Mouse (Mus musculus) forebrain, embryonic 14.5 days (tissue): Measurements from ENCODE around the gene Mybph. TPM values are rescaled to one million over a fixed set of nuclear protein-coding genes. Genes with fewer than 3 reads are reported as not detected.
A peak's percentile ranks its signal among the peaks of the same experiment; 100 is the strongest.
"Not testable (repeated sequence)": the region's sequence is repeated elsewhere in the genome, so short reads cannot be mapped to it uniquely, and the experiment has no call there.

Source experiments
- ATAC-seq: fragments of 200-750 bp; cut with Nextera tagmentation; 2 replicates; pipeline ENCODE4 v1.8.0; 2017; ENCODE audit warnings: mild to moderate bottlenecking, moderate library complexity
- DNase-seq: peaks from one replicate; pipeline ENCODE4 v3.0.0-alpha.2; 2015; ENCODE audit warnings: low spot score
- H3K27ac ChIP-seq: fragments of 300-500 bp; sonication (generic); 2 replicates; pipeline ENCODE4 v1.5.1; 2014; ENCODE audit warnings: low read depth, mild to moderate bottlenecking, control low read depth, low read length, moderate library complexity
- H3K27me3 ChIP-seq: fragments of 300-500 bp; sonication (generic); replicated peaks from 2 replicates; pipeline ENCODE4 v1.6.1; 2014; ENCODE audit warnings: low read length, control low read depth, mixed read lengths; ENCODE audit not compliant: control insufficient read depth, insufficient read depth
- H3K36me3 ChIP-seq: fragments of 300-500 bp; sonication (generic); 2 replicates; pipeline ENCODE4 v1.6.1; 2014; ENCODE audit warnings: low read length, control low read depth; ENCODE audit not compliant: control insufficient read depth, insufficient read depth
- H3K4me1 ChIP-seq: fragments of 300-500 bp; sonication (generic); 2 replicates; pipeline ENCODE4 v1.6.1; 2014; ENCODE audit warnings: antibody characterized with exemption, low read length, control low read depth; ENCODE audit not compliant: control insufficient read depth, insufficient read depth
- H3K4me2 ChIP-seq: fragments of 300-500 bp; sonication (generic); 2 replicates; pipeline ENCODE4 v1.6.1; 2014; ENCODE audit warnings: mild to moderate bottlenecking, control low read depth, low read length
- H3K4me3 ChIP-seq: fragments of 300-500 bp; sonication (generic); 2 replicates; pipeline ENCODE4 v1.5.1; 2014; ENCODE audit warnings: low read depth, low read length, control low read depth
- H3K9ac ChIP-seq: fragments of 300-500 bp; sonication (generic); 2 replicates; pipeline ENCODE4 v1.6.1; 2014; ENCODE audit warnings: mild to moderate bottlenecking, low read length, control low read depth, moderate library complexity
- H3K9me3 ChIP-seq: fragments of 300-500 bp; sonication (generic); replicated peaks from 2 replicates; pipeline ENCODE4 v1.6.1; 2016; ENCODE audit warnings: low read length, control low read depth, mixed read lengths; ENCODE audit not compliant: control insufficient read depth
- WGBS: fragments of 180-500 bp; shearing (Covaris S2); extraction: QIAGEN DNeasy Blood & Tissue Kit; methylation state at CpG from one replicate; pipeline ENCODE4 v1.1.7; 2014; 5-methylcytosine and 5-hydroxymethylcytosine counted together
- polyA plus RNA-seq: library from polyadenylated mRNA; unstranded; fragments of >200 nt; fragmentation: Nextera tagmentation; extraction: Ambion mirVana; gene quantifications from 2 replicates; pipeline ENCODE4 v1.2.1, GENCODE M21; 2014

Gene Mybph
- polyA plus RNA-seq, 1 experiment from 2014 or later = 0.10 TPM

DNA sequence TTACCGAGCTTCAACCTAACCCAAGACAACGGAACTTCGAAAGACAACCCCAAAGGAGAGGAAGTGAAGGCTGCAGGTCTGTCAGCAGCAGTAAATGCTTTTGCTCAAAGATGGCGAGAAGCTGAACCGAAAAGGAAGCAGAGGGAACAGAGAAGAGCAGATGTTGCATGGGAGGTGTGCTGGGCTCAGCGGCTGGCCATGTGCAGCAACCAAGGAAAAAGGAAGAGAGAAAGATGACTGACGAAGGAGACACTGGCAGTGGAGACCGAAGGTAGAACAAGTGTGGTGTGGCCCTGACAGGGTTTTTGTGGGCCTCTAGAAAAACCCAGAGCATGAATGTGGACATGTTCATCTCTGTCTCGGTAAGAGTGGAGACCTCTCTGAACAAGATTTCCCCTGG, 47.5 kb downstream of the Mybph start:
- Histone ChIP-seq H3K27ac (no peak overlapping the region), H3K36me3 (no peaks in the 10 kb centered on the region), H3K4me1 (no peaks in the 10 kb centered on the region), H3K27me3 (peaks cover 11% of the 10 kb centered on the region; the same call in 1 of the 2 replicates), H3K4me3 (no peak overlapping the region), H3K9ac (no peak overlapping the region), H3K4me2 (no peak overlapping the region), H3K9me3 (no peaks in the 10 kb centered on the region)
- ATAC-seq = no peak
- WGBS = 87% methylated on average over 9 of the region's 9 CpGs
- no peak for DNase-seq

DNA sequence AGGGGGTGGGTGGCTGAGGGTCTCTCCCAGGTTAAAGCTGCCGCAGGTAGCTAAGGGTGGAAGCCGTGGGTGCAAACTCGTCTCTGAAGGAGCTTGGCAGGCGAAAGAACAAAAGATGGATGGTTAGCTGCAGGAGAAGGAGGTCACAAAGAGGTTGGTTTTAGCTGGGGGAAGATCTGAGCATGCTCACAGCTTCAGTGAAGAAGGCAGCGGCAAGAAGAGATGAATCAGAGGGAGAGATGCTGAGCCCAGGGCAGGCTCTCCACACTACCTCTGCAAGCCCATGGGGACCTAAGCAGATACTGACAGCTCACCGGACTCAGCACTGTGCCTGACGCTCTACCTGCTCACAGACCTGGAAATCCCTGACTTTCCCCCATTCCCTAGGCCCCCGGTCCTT, 48.0 kb downstream of the Mybph start:
- H3K4me2 ChIP-seq = no peak overlapping the region
- H3K4me3 ChIP-seq = no peak overlapping the region
- DNase-seq = no peak
- H3K27ac ChIP-seq = no peak overlapping the region
- WGBS = 74% methylated on average over 8 of the region's 8 CpGs
- H3K9ac ChIP-seq = no peak overlapping the region
- no peaks in the 10 kb centered on the region for H3K4me1 ChIP-seq
- H3K9me3 ChIP-seq = no peaks in the 10 kb centered on the region
- peaks cover 5% of the 10 kb centered on the region; the same call in 1 of the 2 replicates for H3K27me3 ChIP-seq
- H3K36me3 ChIP-seq = no peaks in the 10 kb centered on the region
- ATAC-seq = no peak

DNA sequence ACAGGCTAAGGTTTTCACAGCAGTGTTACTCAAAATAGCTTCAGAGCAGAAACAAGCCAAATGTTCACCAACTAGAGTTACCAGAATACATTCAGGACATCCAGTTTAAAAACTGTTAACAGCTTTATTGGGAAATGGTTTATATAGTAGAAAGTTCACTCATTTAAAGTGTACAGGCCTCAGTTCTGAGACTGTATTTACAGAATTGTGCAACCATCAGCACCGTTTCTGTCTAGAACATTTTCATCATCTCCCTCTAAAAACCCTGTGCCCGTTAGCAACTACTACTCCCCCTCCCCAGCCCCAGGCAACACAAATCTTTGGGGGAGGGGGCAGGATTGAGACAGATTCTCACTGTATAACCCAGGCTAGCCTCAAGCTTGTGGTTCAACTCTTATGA, 49.0 kb downstream of the Mybph start:
- Histone ChIP-seq H3K4me1 (no peaks in the 10 kb centered on the region), H3K9me3 (no peaks in the 10 kb centered on the region), H3K27me3 (no peaks in the 10 kb centered on the region), H3K4me3 (no peak overlapping the region), H3K9ac (no peak overlapping the region), H3K27ac (no peak overlapping the region), H3K36me3 (no peaks in the 10 kb centered on the region), H3K4me2 (no peak overlapping the region)
- no peak for DNase-seq
- 69% methylated on average over 2 of the region's 2 CpGs for WGBS
- ATAC-seq = no peak

DNA sequence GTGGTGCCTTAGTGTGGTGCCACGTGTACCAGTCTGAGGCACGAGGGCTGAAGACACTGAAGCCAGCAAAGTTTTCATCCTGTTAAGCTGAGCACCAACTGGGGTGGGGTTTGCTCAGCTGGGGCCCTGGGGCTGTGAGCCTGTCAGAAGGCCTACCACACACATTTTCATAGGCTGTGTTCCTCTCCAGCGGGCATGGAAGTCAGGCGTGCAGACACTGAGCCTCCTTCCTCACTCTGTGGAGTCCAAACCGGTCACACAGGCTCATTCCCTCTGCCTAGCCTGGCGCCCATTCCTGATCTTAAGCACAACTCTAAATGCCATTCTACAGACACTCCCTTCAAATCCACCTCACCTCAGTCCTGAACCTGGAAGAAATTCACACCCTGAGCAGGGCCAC, 50.3 kb downstream of the Mybph start:
- H3K4me3 ChIP-seq = no peak overlapping the region
- no peak for DNase-seq
- no peaks in the 10 kb centered on the region for H3K9me3 ChIP-seq
- ATAC-seq = no peak
- H3K4me1 ChIP-seq = no peaks in the 10 kb centered on the region
- H3K27me3 ChIP-seq = no peaks in the 10 kb centered on the region
- no peaks in the 10 kb centered on the region for H3K36me3 ChIP-seq
- WGBS = 71% methylated on average over 6 of the region's 6 CpGs
- no peak overlapping the region for H3K27ac ChIP-seq
- H3K4me2 ChIP-seq = no peak overlapping the region
- H3K9ac ChIP-seq = no peak overlapping the region

DNA sequence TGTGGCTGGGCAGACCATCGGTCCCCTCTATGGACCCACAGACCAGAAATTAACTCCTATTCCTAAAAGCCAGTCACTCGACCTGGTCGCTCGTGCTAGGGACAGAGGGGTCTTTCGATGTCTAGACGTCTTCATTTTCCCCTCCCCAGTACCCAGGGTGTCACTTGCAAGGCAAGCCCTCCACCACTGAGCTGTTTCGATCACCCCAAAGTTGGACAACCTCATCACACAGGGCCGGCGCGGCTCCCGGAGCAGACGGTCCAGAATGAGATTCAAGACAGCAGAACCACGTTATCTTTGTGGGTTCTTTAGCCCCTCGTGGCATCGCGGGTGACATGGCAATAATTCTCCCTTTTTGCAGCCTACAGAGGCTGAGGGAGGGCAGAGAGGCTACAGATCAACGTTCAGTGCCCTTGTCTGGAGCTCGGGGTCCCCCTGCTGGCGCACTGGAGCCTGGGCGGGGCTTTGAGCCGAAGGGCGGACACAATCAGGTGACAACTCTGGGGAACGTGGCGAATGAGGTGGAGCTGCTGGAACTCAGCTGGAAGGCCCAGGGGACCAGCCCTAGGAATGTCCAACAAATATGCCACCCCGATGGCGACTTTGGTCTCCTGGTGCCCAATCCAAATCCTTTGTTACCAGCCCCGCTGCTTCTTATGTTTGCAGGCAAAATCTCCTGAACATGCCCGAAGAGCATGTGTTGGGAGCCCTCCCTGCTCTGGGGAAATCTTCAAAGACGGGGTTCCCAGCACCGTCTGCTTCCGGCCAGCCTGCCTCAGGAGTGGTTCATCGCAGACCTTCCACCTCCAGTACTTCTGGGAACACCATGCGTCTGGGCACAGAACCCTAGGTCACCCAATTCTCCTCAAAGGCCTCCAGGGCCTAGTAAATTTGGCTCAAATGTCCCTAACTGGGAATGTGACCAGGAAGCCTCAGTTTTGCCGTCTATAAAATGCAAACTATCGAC, 51.0 kb downstream of the Mybph start:
- 24% methylated on average over 35 of the region's 35 CpGs for WGBS
- Histone ChIP-seq H3K9ac (peak overlapping the region; percentile 46), H3K9me3 (no peaks in the 10 kb centered on the region), H3K27ac (no peak overlapping the region), H3K4me1 (no peaks in the 10 kb centered on the region), H3K4me3 (no peak overlapping the region), H3K27me3 (no peaks in the 10 kb centered on the region), H3K4me2 (peak overlapping the region; percentile 49), H3K36me3 (no peaks in the 10 kb centered on the region)
- ATAC-seq = peak; percentile 89
- peak; percentile 83 for DNase-seq

DNA sequence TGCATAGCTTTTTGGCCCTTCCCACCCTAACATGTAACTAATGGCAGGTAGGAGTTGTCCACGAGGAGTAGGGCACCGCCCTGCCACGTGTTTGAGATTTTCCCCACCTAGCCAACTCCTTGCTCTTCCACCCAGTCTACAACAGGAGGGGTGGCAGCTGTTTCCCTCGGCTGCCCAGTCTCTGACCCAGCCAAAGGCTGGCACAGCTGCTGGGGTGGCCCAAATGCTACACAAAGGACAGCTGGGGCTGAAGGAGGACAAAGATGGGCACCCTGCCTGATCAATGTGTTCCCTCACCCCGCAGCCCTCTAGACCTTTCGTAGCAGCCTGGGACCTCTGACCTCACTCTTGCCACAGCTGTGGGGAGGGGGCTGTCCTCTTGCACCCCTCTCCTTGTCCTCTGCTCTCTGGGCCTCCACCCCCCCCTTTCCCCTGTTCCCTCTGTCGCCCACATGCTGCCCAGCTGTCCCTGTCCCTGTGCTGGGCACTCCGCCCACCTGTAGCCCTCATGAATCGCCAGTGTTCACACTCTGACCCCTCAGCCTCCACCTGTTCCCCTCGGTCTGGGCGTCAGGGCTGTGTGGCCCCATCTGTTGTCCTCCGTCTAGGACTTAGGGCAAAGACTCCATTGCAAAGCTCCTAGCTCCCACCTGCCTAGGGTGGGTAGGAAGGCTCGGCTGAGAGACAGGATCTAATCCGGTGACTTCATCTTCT, 51.9 kb downstream of the Mybph start:
- Histone ChIP-seq H3K27me3 (no peaks in the 10 kb centered on the region), H3K4me2 (no peak overlapping the region), H3K9ac (no peak overlapping the region), H3K4me1 (no peaks in the 10 kb centered on the region), H3K36me3 (no peaks in the 10 kb centered on the region), H3K27ac (no peak overlapping the region), H3K9me3 (no peaks in the 10 kb centered on the region), H3K4me3 (no peak overlapping the region)
- DNase-seq (no peak), ATAC-seq (no peak)
- WGBS = 84% methylated on average over 14 of the region's 14 CpGs

DNA sequence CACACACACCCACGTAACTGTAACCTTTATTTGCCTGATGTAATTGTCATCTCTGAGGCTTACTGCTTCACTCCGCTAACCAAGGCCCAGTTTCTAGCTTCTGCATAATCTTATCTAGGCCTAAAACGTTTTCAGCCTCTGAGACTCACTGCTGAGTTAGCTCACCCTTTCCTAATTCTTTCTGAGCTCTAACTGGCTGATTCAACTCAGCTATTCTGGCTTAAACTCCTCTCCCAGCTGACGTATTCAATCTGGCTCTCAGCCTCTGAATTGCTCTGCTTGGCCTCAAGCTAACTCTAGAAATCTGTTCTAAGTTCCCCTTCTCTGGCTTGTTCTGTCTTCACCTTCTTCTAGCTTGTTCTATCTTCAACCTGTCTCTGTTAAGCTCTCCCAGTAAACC, 53.3 kb downstream of the Mybph start:
- Histone ChIP-seq H3K9me3 (no peaks in the 10 kb centered on the region), H3K27me3 (no peaks in the 10 kb centered on the region), H3K4me3 (no peak overlapping the region), H3K4me2 (no peak overlapping the region), H3K9ac (no peak overlapping the region), H3K27ac (no peak overlapping the region), H3K36me3 (no peaks in the 10 kb centered on the region), H3K4me1 (no peaks in the 10 kb centered on the region)
- DNase-seq (peak; percentile 26), ATAC-seq (no peak)
- 59% methylated on average over 4 of the region's 4 CpGs for whole genome bisulfite sequencing

DNA sequence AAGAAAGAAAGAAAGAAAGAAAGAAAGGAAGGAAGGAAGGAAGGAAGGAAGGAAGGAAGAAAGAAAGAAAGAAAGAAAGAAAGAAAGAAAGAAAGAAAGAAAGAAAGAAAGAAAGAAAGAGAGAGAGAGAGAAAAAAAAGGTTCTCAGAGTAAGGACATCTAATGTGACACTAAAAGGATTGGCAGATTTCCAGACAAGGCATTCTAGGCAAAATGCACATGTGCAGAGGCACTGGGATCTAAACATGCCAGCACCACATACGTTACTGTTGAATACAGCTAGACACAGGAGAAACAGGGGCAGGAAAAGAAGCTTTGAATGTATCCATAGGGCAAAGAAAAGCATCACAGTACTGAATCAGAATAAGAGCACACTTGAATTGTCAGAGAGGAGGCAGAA, 56.4 kb downstream of the Mybph start:
- peak; percentile 68 for DNase-seq

More for the DNA sequence above, 56.4 kb downstream of the Mybph start:
- ATAC-seq, H3K36me3 ChIP-seq, H3K27ac ChIP-seq, H3K27me3 ChIP-seq, H3K4me3 ChIP-seq, H3K9me3 ChIP-seq, H3K9ac ChIP-seq, H3K4me1 ChIP-seq, H3K4me2 ChIP-seq: not testable (repeated sequence)
- WGBS = 48% methylated on average over 1 of the region's 1 CpGs
